Mouse (Mus musculus) kidney, embryonic 16.5 days (tissue): ENCODE results near the gene B3galt5. TPM values are rescaled to one million over a fixed set of nuclear protein-coding genes. Genes with fewer than 3 reads are reported as not detected.

Source experiments
- ATAC-seq: fragments of 200-750 bp; cut with Nextera tagmentation; 2 replicates; pipeline ENCODE4 v1.8.0; 2017; ENCODE audit warnings: moderate TSS enrichment; ENCODE audit not compliant: low FRiP score, low TSS enrichment
- H3K27ac ChIP-seq: fragments of 300-500 bp; sonication (generic); 2 replicates; pipeline ENCODE4 v1.5.1; 2014; ENCODE audit warnings: low read length
- H3K27me3 ChIP-seq: fragments of 300-500 bp; sonication (generic); 2 replicates; pipeline ENCODE4 v1.6.1; 2014; ENCODE audit warnings: low read length, control low read depth, mixed read lengths; ENCODE audit not compliant: insufficient read depth
- H3K36me3 ChIP-seq: fragments of 300-500 bp; sonication (generic); 2 replicates; pipeline ENCODE4 v1.6.1; 2014; ENCODE audit warnings: low read length, control low read depth, mixed read lengths; ENCODE audit not compliant: insufficient read depth
- H3K4me1 ChIP-seq: fragments of 300-500 bp; sonication (generic); 2 replicates; pipeline ENCODE4 v1.6.1; 2014; ENCODE audit warnings: low read length, control low read depth, mixed read lengths; ENCODE audit not compliant: insufficient read depth
- H3K4me2 ChIP-seq: fragments of 300-500 bp; sonication (generic); replicated peaks from 2 replicates; pipeline ENCODE4 v1.6.1; 2014; ENCODE audit warnings: low read depth, low read length
- H3K4me3 ChIP-seq: fragments of 300-500 bp; sonication (generic); 2 replicates; pipeline ENCODE4 v1.5.1; 2014; ENCODE audit warnings: mild to moderate bottlenecking, low read length
- H3K9ac ChIP-seq: fragments of 300-500 bp; sonication (generic); replicated peaks from 2 replicates; pipeline ENCODE4 v1.6.1; 2014; ENCODE audit warnings: low read length
- H3K9me3 ChIP-seq: fragments of 300-500 bp; sonication (generic); 2 replicates; pipeline ENCODE4 v1.6.1; 2016; ENCODE audit warnings: low read length, control low read depth
- WGBS: fragments of 180-500 bp; shearing (Covaris S2); extraction: QIAGEN DNeasy Blood & Tissue Kit; methylation state at CpG from one replicate; pipeline ENCODE4 v1.1.7; 2014; 5-methylcytosine and 5-hydroxymethylcytosine counted together
- polyA plus RNA-seq: library from polyadenylated mRNA; unstranded; fragments of >200 nt; fragmentation: Nextera tagmentation; extraction: Ambion mirVana; gene quantifications from 2 replicates; pipeline ENCODE4 v1.2.1, GENCODE M21; 2015

B3galt5 gene
- polyA plus RNA-seq, 1 experiment from 2014 or later: 3.8 TPM

DNA sequence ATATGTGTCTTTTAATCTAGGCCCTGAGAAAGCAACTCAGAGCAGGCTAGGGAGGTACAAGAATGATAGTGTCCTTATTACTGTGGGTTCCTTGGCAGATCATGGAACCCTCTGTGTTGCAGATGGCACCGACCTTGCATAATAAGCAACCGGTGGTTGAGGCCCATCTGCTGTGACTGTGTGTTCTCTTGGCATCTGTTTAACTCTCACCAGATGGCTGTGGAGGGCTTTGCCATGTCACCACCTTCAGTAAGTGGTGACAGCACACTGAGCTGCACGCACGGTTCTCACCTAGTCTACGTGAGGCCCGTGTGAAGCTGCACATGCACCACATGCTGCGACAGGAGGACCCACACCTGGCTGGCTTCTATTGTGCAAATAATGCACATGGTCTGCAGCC is 14.0 kb downstream of the B3galt5 start:
- H3K36me3 ChIP-seq: no peaks in the 10 kb centered on the region
- WGBS: 94% methylated on average over 7 of the region's 7 CpGs
- no peak overlapping the region for H3K27ac ChIP-seq
- no peak overlapping the region for H3K4me2 ChIP-seq
- H3K4me3 ChIP-seq: no peak overlapping the region
- peaks cover 6% of the 10 kb centered on the region; the same call in 1 of the 2 replicates for H3K9me3 ChIP-seq
- H3K27me3 ChIP-seq: no peaks in the 10 kb centered on the region
- H3K4me1 ChIP-seq: no peaks in the 10 kb centered on the region
- no peak for ATAC-seq
- no peak overlapping the region for H3K9ac ChIP-seq

- peaks cover 6% of the 10 kb centered on the region; the same call in 1 of the 2 replicates for H3K9me3 ChIP-seq
- ATAC-seq: no peak
- WGBS: 79% methylated on average over 1 of the region's 1 CpGs
- H3K27me3 ChIP-seq: no peaks in the 10 kb centered on the region
- H3K27ac ChIP-seq: no peak overlapping the region
- H3K36me3 ChIP-seq: no peaks in the 10 kb centered on the region
- no peak overlapping the region for H3K4me2 ChIP-seq
- no peak overlapping the region for H3K9ac ChIP-seq
- H3K4me3 ChIP-seq: no peak overlapping the region
- no peaks in the 10 kb centered on the region for H3K4me1 ChIP-seq
Measured at GRCm38 (mm10) chr16:96252146-96252545, 16.5 kb downstream of the B3galt5 start.

DNA sequence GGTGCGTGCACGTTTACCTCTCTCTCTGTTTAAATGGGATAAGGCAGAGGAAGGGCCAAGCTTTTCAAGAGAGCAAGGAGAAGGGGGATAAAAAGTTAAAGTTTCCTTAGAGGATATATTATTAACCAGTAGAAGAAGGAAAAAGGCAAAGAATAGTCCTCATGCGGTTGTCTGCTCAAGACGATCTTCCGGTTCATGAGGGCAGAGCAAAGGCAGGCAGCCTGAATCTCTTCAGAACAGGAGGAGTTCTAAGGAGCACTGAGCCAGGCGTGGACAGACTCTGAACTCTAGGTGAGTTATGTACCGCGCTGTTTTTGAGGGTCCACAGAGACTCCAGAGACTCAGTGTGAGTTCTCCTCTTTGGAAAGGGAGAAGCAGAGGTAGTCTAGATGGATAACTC is 22.8 kb downstream of the B3galt5 start:
- Histone ChIP-seq H3K27me3 (no peaks in the 10 kb centered on the region), H3K27ac (no peak overlapping the region), H3K4me1 (no peaks in the 10 kb centered on the region), H3K36me3 (no peaks in the 10 kb centered on the region), H3K4me3 (0 out of 2 replicates have a peak overlapping the region, but pooled peaks have one; percentile 9), H3K9me3 (no peaks in the 10 kb centered on the region), H3K9ac (no peak overlapping the region), H3K4me2 (no peak overlapping the region)
- peak; percentile 69 for ATAC-seq
- WGBS: 83% methylated on average over 8 of the region's 8 CpGs

GRCm38 (mm10) chr16:96271736-96272135 is 36.1 kb downstream of the B3galt5 start:
- Histone ChIP-seq H3K27me3 (no peaks in the 10 kb centered on the region), H3K36me3 (no peaks in the 10 kb centered on the region), H3K4me1 (no peaks in the 10 kb centered on the region), H3K9ac (no peak overlapping the region), H3K27ac (no peak overlapping the region), H3K4me2 (no peak overlapping the region), H3K9me3 (no peaks in the 10 kb centered on the region), H3K4me3 (no peak overlapping the region)
- no peak for ATAC-seq
- WGBS: 79% methylated on average over 2 of the region's 2 CpGs

- no peaks in the 10 kb centered on the region for H3K36me3 ChIP-seq
- WGBS: 40% methylated on average over 14 of the region's 14 CpGs
- H3K9ac ChIP-seq: no peak overlapping the region
- H3K9me3 ChIP-seq: no peaks in the 10 kb centered on the region
- H3K4me1 ChIP-seq: no peaks in the 10 kb centered on the region
- H3K4me2 ChIP-seq: no peak overlapping the region
- H3K27me3 ChIP-seq: no peaks in the 10 kb centered on the region
- no peak overlapping the region for H3K27ac ChIP-seq
- ATAC-seq: no peak
- H3K4me3 ChIP-seq: no peak overlapping the region
Measured at GRCm38 (mm10) chr16:96272929-96273619, 37.5 kb downstream of the B3galt5 start.

GRCm38 (mm10) chr16:96276596-96276995 is 41.0 kb downstream of the B3galt5 start:
- Histone ChIP-seq H3K27ac (no peak overlapping the region), H3K4me1 (peaks cover 28% of the 10 kb centered on the region), H3K4me2 (no peak overlapping the region), H3K9ac (no peak overlapping the region), H3K27me3 (peaks cover 15% of the 10 kb centered on the region), H3K4me3 (no peak overlapping the region), H3K36me3 (no peaks in the 10 kb centered on the region), H3K9me3 (no peaks in the 10 kb centered on the region)
- WGBS: 77% methylated on average over 3 of the region's 3 CpGs
- ATAC-seq: no peak

DNA sequence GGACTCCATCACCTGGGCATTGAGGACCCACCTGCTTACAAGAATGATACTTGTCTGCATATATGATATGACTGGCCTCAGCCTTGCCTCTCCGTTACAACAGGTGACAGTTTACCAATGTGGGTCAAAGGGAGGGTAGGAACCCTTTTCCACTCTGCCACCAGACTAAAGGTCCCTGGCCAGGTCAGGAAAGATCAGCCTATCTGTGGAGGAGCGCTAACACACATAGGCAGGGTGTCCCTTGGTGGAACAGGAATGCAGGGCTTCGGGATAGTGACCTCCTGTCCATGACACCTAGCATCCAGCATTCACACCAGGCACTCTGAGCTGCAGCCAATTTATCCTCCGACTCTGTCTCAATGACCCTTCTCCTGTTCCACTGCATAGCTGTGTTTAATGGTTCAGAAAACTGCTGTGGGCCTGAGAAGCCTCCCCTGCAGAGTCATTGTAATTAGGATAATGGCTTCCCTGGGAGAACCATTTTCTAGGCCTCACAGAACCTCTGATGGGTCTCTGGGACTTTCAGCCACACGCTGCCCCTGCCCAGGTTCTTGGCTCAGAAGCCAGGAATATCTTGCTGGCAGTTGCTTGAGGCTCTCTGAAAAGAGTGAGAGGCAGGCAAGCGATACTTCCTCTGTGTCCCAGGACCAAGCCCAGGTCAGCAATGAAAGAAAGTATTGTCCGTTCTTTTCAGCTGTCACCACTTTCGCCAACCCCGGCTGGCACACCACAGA is 43.1 kb downstream of the B3galt5 start:
- no peak overlapping the region for H3K9ac ChIP-seq
- peaks cover 15% of the 10 kb centered on the region for H3K27me3 ChIP-seq
- ATAC-seq: peak; percentile 62
- no peaks in the 10 kb centered on the region for H3K9me3 ChIP-seq
- peaks cover 33% of the 10 kb centered on the region for H3K4me1 ChIP-seq
- 34% methylated on average over 9 of the region's 9 CpGs for WGBS
- no peak overlapping the region for H3K4me3 ChIP-seq
- H3K4me2 ChIP-seq: no peak overlapping the region
- no peaks in the 10 kb centered on the region for H3K36me3 ChIP-seq
- H3K27ac ChIP-seq: peak overlapping the region; percentile 17

DNA sequence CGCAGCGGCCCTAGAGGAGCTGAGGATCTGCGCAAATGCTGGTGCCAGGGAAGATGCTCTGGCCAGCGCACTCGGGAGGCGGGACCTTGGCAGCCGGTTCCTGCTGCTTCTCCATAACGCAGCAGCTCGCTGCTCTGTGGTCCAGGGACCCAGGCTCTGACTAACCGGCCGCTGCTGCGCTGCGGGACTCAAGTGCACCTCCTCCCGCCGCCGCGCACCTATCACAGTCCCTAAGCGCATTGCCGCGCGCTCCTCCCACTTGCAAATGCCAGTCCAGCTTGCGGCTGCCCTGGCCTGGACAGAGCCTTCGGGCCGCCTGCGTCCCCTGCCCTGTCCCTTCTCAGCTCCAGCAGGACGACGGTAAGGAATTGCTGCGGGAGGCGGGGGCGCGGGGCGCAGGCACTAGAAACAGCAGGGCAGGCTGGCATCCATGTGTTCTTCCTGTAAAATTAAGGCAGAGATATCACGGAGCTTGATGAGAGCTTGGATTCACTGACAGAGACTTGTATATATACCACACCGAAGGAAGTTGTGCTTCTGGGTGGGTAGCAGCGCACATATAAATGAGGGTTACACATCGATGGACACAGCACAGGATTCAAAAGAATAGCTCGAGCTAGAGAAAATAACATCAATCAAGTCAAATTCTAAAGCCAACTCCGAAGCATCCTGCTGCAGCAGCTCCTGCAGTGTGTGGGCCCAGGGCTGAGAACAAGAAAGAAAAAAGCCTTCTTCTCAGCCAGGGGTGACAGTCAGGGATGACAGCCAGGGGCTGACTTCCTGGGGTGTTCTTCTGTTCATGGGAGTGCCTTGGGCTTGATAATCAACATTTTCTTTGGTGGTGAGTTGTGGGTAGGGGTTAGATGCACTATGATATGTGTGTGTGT is 45.4 kb downstream of the B3galt5 start:
- peak overlapping the region; percentile 38 for H3K4me3 ChIP-seq
- H3K36me3 ChIP-seq: no peaks in the 10 kb centered on the region
- peaks cover 15% of the 10 kb centered on the region for H3K27me3 ChIP-seq
- peaks cover 35% of the 10 kb centered on the region for H3K4me1 ChIP-seq
- peak overlapping the region; percentile 39 for H3K9ac ChIP-seq
- 2% methylated on average over 38 of the region's 38 CpGs for WGBS
- peak; percentile 84 for ATAC-seq
- peak overlapping the region; percentile 67 for H3K4me2 ChIP-seq
- H3K9me3 ChIP-seq: no peaks in the 10 kb centered on the region
- 0 out of 2 replicates have a peak overlapping the region, but pooled peaks have one; percentile 8 for H3K27ac ChIP-seq

DNA sequence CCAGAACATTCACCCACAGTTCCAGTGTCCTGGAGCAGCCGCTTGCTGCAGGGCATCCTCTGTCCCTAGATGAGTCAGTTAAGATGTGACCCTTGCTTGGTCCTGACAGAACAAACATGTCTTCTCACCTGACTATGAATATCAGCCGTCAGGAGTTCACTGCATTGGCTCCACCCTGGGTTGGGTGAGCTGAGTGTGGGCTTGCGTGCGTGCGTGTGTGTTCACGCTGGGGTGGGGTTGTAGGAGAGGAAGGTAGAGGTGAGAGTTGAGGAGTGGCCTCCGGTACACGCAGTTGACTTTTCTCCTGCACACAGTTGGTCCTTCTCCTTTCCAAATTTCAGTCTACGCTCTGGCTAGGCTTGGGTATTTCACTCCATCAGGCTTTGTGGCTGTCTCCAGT is 47.0 kb downstream of the B3galt5 start:
- H3K27ac ChIP-seq: no peak overlapping the region
- H3K4me3 ChIP-seq: no peak overlapping the region
- no peak overlapping the region for H3K9ac ChIP-seq
- ATAC-seq: no peak
- H3K27me3 ChIP-seq: peaks cover 15% of the 10 kb centered on the region
- H3K4me1 ChIP-seq: peaks cover 35% of the 10 kb centered on the region
- no peak overlapping the region for H3K4me2 ChIP-seq
- no peaks in the 10 kb centered on the region for H3K36me3 ChIP-seq
- WGBS: 93% methylated on average over 9 of the region's 9 CpGs
- no peaks in the 10 kb centered on the region for H3K9me3 ChIP-seq
